Mouse (Mus musculus) urinary bladder, adult 18-20 months (tissue): ENCODE data around the gene Scgb2b21.
"Not testable (repeated sequence)": the region's sequence is repeated elsewhere in the genome, so short reads cannot be mapped to it uniquely, and the experiment has no call there.

ENCODE experiments used
- DNase-seq, 2 experiments: peaks; one replicate each; pipeline ENCODE4 v3.0.0; 2022; ENCODE audit warnings: low spot score in 2 of 2, mixed read lengths in 2 of 2

Gene Scgb2b21

DNA sequence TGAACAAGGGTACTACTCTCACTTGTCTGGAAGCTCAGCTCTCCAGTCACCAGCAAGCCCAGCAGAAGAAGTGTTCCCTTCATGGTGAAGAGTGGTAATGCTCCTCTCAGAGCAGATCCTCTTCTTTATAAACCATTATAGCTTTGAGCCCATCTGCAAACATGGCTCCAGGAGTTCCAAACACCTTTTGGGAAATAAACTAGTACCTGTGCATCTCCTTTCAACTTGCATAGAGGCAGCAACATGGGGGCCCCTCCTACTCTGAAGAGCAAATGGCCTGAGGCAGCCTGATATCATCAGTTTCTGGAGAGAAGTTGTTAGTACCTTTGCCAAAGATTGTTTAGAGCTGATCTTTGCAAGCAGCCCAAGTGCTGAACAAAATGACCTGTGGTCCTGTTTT lies at the start of gene Scgb2b21:
Gene Scgb2b21 (minus strand): TSS at position 101 of the 400 bp plus-strand sequence.
- DNase-seq = no peak

DNA sequence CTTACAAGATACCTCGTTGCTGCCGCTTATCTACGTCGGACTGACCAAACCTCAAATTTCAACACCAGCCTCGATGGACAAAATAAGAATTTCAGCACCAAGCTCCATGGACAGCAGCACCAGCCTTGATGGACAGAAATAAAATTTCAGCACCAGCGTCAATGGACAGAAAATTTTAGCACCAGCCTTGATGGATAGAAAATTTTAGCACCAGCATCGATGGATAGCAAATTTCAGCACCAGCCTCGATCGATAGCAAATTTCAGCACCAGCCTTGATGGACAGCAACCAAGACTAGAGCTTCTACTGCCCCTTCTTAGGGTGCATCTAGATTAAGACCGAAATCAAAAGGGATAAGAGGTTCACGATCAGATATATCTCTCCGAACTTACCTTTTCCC lies 23.2 kb upstream of the Scgb2b21 start:
- DNase-seq = not testable (repeated sequence)
